Mouse (Mus musculus): ENCODE measurements around the gene Capns1.
"Not testable (repeated sequence)": the region's sequence is repeated elsewhere in the genome, so short reads cannot be mapped to it uniquely, and the experiment has no call there.

Gene Capns1

GRCm38 (mm10) chr7:30198481-30198971 is at the start of gene Capns1:
TSS of gene Capns1 (minus strand) at chr7:30198811.
- peak; percentile 78 for DNase-seq (ENCODE audit: low read depth, low spot score)

- not testable (repeated sequence) for DNase-seq (ENCODE audit: low read depth, low spot score)
Observed at GRCm38 (mm10) chr7:30237374-30237773, 38.8 kb upstream of the Capns1 start.

- DNase-seq (ENCODE audit: low read depth, low spot score): no peak
Observed at GRCm38 (mm10) chr7:30235625-30236024, 37.0 kb upstream of the Capns1 start, which contains the start of gene Ovol3. TSS of gene Ovol3 (minus strand) at chr7:30235725.

GRCm38 (mm10) chr7:30235091-30235490 is 36.5 kb upstream of the Capns1 start:
- no peak for DNase-seq (ENCODE audit: low read depth, low spot score)

GRCm38 (mm10) chr7:30234276-30234858 is 35.8 kb upstream of the Capns1 start:
- DNase-seq (ENCODE audit: low read depth, low spot score): no peak

GRCm38 (mm10) chr7:30233387-30233786 is 34.8 kb upstream of the Capns1 start:
- no peak for DNase-seq (ENCODE audit: low read depth, low spot score)

GRCm38 (mm10) chr7:30232631-30233148 is 34.1 kb upstream of the Capns1 start:
- no peak for DNase-seq (ENCODE audit: low read depth, low spot score)

GRCm38 (mm10) chr7:30231669-30232454 is 33.3 kb upstream of the Capns1 start, which contains the start of the genes Polr2i and Tbcb:
TSS of gene Polr2i (plus strand) at chr7:30231948.
TSS of gene Tbcb (minus strand) at chr7:30232272.
- peak; percentile 99 for DNase-seq (ENCODE audit: low read depth, low spot score)

- no peak for DNase-seq (ENCODE audit: low read depth, low spot score)
Observed at GRCm38 (mm10) chr7:30231328-30231668, 32.7 kb upstream of the Capns1 start.

GRCm38 (mm10) chr7:30224206-30224605 is 25.6 kb upstream of the Capns1 start:
- no peak for DNase-seq (ENCODE audit: low read depth, low spot score)

GRCm38 (mm10) chr7:30222205-30222604 is 23.6 kb upstream of the Capns1 start:
- no peak for DNase-seq (ENCODE audit: low read depth, low spot score)

GRCm38 (mm10) chr7:30221433-30221832 is 22.8 kb upstream of the Capns1 start:
- DNase-seq (ENCODE audit: low read depth, low spot score): no peak

GRCm38 (mm10) chr7:30220008-30220356 is 21.4 kb upstream of the Capns1 start:
- DNase-seq (ENCODE audit: low read depth, low spot score): no peak

- DNase-seq (ENCODE audit: low read depth, low spot score): no peak
Observed at GRCm38 (mm10) chr7:30219293-30220007, 20.8 kb upstream of the Capns1 start.

GRCm38 (mm10) chr7:30217277-30217676 is 18.7 kb upstream of the Capns1 start:
- DNase-seq (ENCODE audit: low read depth, low spot score): no peak

- DNase-seq (ENCODE audit: low read depth, low spot score): peak; percentile 91
Observed at GRCm38 (mm10) chr7:30216723-30217151, 18.1 kb upstream of the Capns1 start.

- no peak for DNase-seq (ENCODE audit: low read depth, low spot score)
Observed at GRCm38 (mm10) chr7:30215875-30216274, 17.3 kb upstream of the Capns1 start.

- no peak for DNase-seq (ENCODE audit: low read depth, low spot score)
Observed at GRCm38 (mm10) chr7:30213881-30214280, 15.3 kb upstream of the Capns1 start.

GRCm38 (mm10) chr7:30211025-30211424 is 12.4 kb upstream of the Capns1 start:
- DNase-seq (ENCODE audit: low read depth, low spot score): no peak

GRCm38 (mm10) chr7:30206364-30206763 is 7.8 kb upstream of the Capns1 start:
- DNase-seq (ENCODE audit: low read depth, low spot score): not testable (repeated sequence)

GRCm38 (mm10) chr7:30205383-30205782 is 6.8 kb upstream of the Capns1 start:
- peak; percentile 47 for DNase-seq (ENCODE audit: low read depth, low spot score)

GRCm38 (mm10) chr7:30204380-30204779 is 5.8 kb upstream of the Capns1 start:
- DNase-seq (ENCODE audit: low read depth, low spot score): no peak
